Mouse (Mus musculus) embryonic facial prominence, embryonic 10.5 days (tissue): ENCODE measurements around the gene Ssr1. TPM values are rescaled to one million over a fixed set of nuclear protein-coding genes. Genes with fewer than 3 reads are reported as not detected.

ENCODE experiments used
- DNase-seq: peaks from one replicate; pipeline ENCODE4 v3.0.0-alpha.2; 2017; ENCODE audit warnings: low spot score
- H3K27ac ChIP-seq: fragments of 300-500 bp; sonication (generic); replicated peaks from 2 replicates; pipeline ENCODE4 v1.5.1; 2016; ENCODE audit warnings: mild to moderate bottlenecking
- H3K27me3 ChIP-seq: fragments of 300-500 bp; sonication (generic); replicated peaks from 2 replicates; pipeline ENCODE4 v1.6.1; 2016; ENCODE audit warnings: low read depth, mild to moderate bottlenecking; ENCODE audit not compliant: poor library complexity, severe bottlenecking
- H3K36me3 ChIP-seq: fragments of 300-500 bp; sonication (generic); replicated peaks from 2 replicates; pipeline ENCODE4 v1.6.1; 2016; ENCODE audit warnings: mild to moderate bottlenecking, moderate library complexity
- H3K4me1 ChIP-seq: fragments of 300-500 bp; sonication (generic); 2 replicates; pipeline ENCODE4 v1.6.1; 2016
- H3K4me3 ChIP-seq: fragments of 300-500 bp; sonication (generic); 2 replicates; pipeline ENCODE4 v1.5.1; 2016; ENCODE audit warnings: mild to moderate bottlenecking, moderate library complexity
- H3K9me3 ChIP-seq: fragments of 300-500 bp; sonication (generic); 2 replicates; pipeline ENCODE4 v1.6.1; 2016; ENCODE audit warnings: mild to moderate bottlenecking
- WGBS: fragments of 180-500 bp; shearing (Covaris S2); methylation state at CpG from one replicate; pipeline ENCODE4 v1.1.7; 2016; 5-methylcytosine and 5-hydroxymethylcytosine counted together
- polyA plus RNA-seq: library from polyadenylated mRNA; unstranded; fragments of >200 nt; fragmentation: Nextera tagmentation; extraction: Ambion mirVana; gene quantifications from 2 replicates; pipeline ENCODE4 v1.2.1, GENCODE M21; 2016

Gene Ssr1
- polyA plus RNA-seq, 1 experiment from 2014 or later: 110 TPM

- H3K9me3 ChIP-seq: no peaks in the 10 kb centered on the region
- H3K27ac ChIP-seq: no peak overlapping the region
- DNase-seq: no peak
- no peaks in the 10 kb centered on the region for H3K27me3 ChIP-seq
- no peak overlapping the region for H3K4me3 ChIP-seq
- WGBS: 88% methylated on average over 2 of the region's 2 CpGs
- peaks cover 44% of the 10 kb centered on the region for H3K36me3 ChIP-seq
- peaks cover 6% of the 10 kb centered on the region; the same call in 1 of the 2 replicates for H3K4me1 ChIP-seq
Measured at GRCm38 (mm10) chr13:37940167-37940566, 53.9 kb downstream of the Ssr1 start.

GRCm38 (mm10) chr13:37936351-37936750, 57.7 kb downstream of the Ssr1 start:
- no peak for DNase-seq
- H3K4me3 ChIP-seq: no peak overlapping the region
- H3K9me3 ChIP-seq: no peaks in the 10 kb centered on the region
- H3K4me1 ChIP-seq: no peaks in the 10 kb centered on the region
- 92% methylated on average over 3 of the region's 3 CpGs for WGBS
- no peak overlapping the region for H3K27ac ChIP-seq
- peaks cover 63% of the 10 kb centered on the region for H3K36me3 ChIP-seq
- H3K27me3 ChIP-seq: no peaks in the 10 kb centered on the region

- Histone ChIP-seq H3K9me3 (no peaks in the 10 kb centered on the region), H3K4me3 (no peak overlapping the region), H3K27ac (no peak overlapping the region), H3K36me3 (peaks cover 77% of the 10 kb centered on the region), H3K4me1 (no peaks in the 10 kb centered on the region), H3K27me3 (no peaks in the 10 kb centered on the region)
- WGBS: 90% methylated on average over 8 of the region's 8 CpGs
- DNase-seq: no peak
Measured at GRCm38 (mm10) chr13:37934920-37935319, 59.1 kb downstream of the Ssr1 start.

- H3K9me3 ChIP-seq: no peaks in the 10 kb centered on the region
- DNase-seq: no peak
- no peak overlapping the region for H3K27ac ChIP-seq
- WGBS: 81% methylated on average over 4 of the region's 4 CpGs
- no peaks in the 10 kb centered on the region for H3K4me1 ChIP-seq
- H3K4me3 ChIP-seq: no peak overlapping the region
- H3K36me3 ChIP-seq: peaks cover 83% of the 10 kb centered on the region
- H3K27me3 ChIP-seq: no peaks in the 10 kb centered on the region
Measured at GRCm38 (mm10) chr13:37934075-37934474, 59.9 kb downstream of the Ssr1 start.

- H3K27me3 ChIP-seq: no peaks in the 10 kb centered on the region
- peaks cover 77% of the 10 kb centered on the region for H3K36me3 ChIP-seq
- no peak overlapping the region for H3K27ac ChIP-seq
- DNase-seq: no peak
- H3K9me3 ChIP-seq: no peaks in the 10 kb centered on the region
- WGBS: 74% methylated on average over 27 of the region's 27 CpGs
- H3K4me1 ChIP-seq: no peaks in the 10 kb centered on the region
- H3K4me3 ChIP-seq: no peak overlapping the region
Measured at GRCm38 (mm10) chr13:37931210-37931922, 62.7 kb downstream of the Ssr1 start.

GRCm38 (mm10) chr13:37930621-37931020, 63.4 kb downstream of the Ssr1 start:
- H3K9me3 ChIP-seq: no peaks in the 10 kb centered on the region
- H3K4me1 ChIP-seq: no peaks in the 10 kb centered on the region
- no peak overlapping the region for H3K4me3 ChIP-seq
- no peaks in the 10 kb centered on the region for H3K27me3 ChIP-seq
- 93% methylated on average over 23 of the region's 23 CpGs for WGBS
- no peak overlapping the region for H3K27ac ChIP-seq
- DNase-seq: no peak
- H3K36me3 ChIP-seq: peaks cover 73% of the 10 kb centered on the region

- no peak overlapping the region for H3K27ac ChIP-seq
- H3K27me3 ChIP-seq: no peaks in the 10 kb centered on the region
- WGBS: 93% methylated on average over 13 of the region's 13 CpGs
- no peak overlapping the region for H3K4me3 ChIP-seq
- H3K36me3 ChIP-seq: peaks cover 69% of the 10 kb centered on the region
- no peak for DNase-seq
- no peaks in the 10 kb centered on the region for H3K9me3 ChIP-seq
- H3K4me1 ChIP-seq: no peaks in the 10 kb centered on the region
Measured at GRCm38 (mm10) chr13:37930091-37930490, 63.9 kb downstream of the Ssr1 start.

- Histone ChIP-seq H3K9me3 (no peaks in the 10 kb centered on the region), H3K36me3 (peaks cover 64% of the 10 kb centered on the region), H3K27me3 (no peaks in the 10 kb centered on the region), H3K27ac (no peak overlapping the region), H3K4me3 (no peak overlapping the region), H3K4me1 (no peaks in the 10 kb centered on the region)
- 92% methylated on average over 17 of the region's 17 CpGs for WGBS
- DNase-seq: no peak
Measured at GRCm38 (mm10) chr13:37929532-37929931, 64.5 kb downstream of the Ssr1 start.

GRCm38 (mm10) chr13:37926394-37926793, 67.6 kb downstream of the Ssr1 start:
- WGBS: 93% methylated on average over 3 of the region's 3 CpGs
- Histone ChIP-seq H3K9me3 (no peaks in the 10 kb centered on the region), H3K4me3 (no peak overlapping the region), H3K36me3 (peaks cover 43% of the 10 kb centered on the region), H3K27me3 (no peaks in the 10 kb centered on the region), H3K4me1 (no peaks in the 10 kb centered on the region), H3K27ac (no peak overlapping the region)
- DNase-seq: no peak

- peaks cover 28% of the 10 kb centered on the region for H3K36me3 ChIP-seq
- no peaks in the 10 kb centered on the region for H3K27me3 ChIP-seq
- no peak overlapping the region for H3K4me3 ChIP-seq
- H3K27ac ChIP-seq: no peak overlapping the region
- 79% methylated on average over 4 of the region's 4 CpGs for WGBS
- no peaks in the 10 kb centered on the region for H3K9me3 ChIP-seq
- DNase-seq: no peak
- no peaks in the 10 kb centered on the region for H3K4me1 ChIP-seq
Measured at GRCm38 (mm10) chr13:37924461-37924948, 69.5 kb downstream of the Ssr1 start.

GRCm38 (mm10) chr13:37923643-37924460, 70.2 kb downstream of the Ssr1 start:
- H3K27ac ChIP-seq: no peak overlapping the region
- no peaks in the 10 kb centered on the region for H3K27me3 ChIP-seq
- no peaks in the 10 kb centered on the region for H3K9me3 ChIP-seq
- 87% methylated on average over 10 of the region's 10 CpGs for WGBS
- H3K4me1 ChIP-seq: no peaks in the 10 kb centered on the region
- no peak for DNase-seq
- peaks cover 26% of the 10 kb centered on the region for H3K36me3 ChIP-seq
- H3K4me3 ChIP-seq: no peak overlapping the region

- Histone ChIP-seq H3K4me1 (no peaks in the 10 kb centered on the region), H3K27ac (no peak overlapping the region), H3K36me3 (peaks cover 26% of the 10 kb centered on the region), H3K9me3 (no peaks in the 10 kb centered on the region), H3K27me3 (no peaks in the 10 kb centered on the region), H3K4me3 (no peak overlapping the region)
- DNase-seq: no peak
- 89% methylated on average over 4 of the region's 4 CpGs for WGBS
Measured at GRCm38 (mm10) chr13:37923091-37923490, 70.9 kb downstream of the Ssr1 start.

- Histone ChIP-seq H3K27ac (no peak overlapping the region), H3K9me3 (no peaks in the 10 kb centered on the region), H3K27me3 (no peaks in the 10 kb centered on the region), H3K4me3 (no peak overlapping the region), H3K4me1 (no peaks in the 10 kb centered on the region), H3K36me3 (peaks cover 46% of the 10 kb centered on the region)
- 62% methylated on average over 2 of the region's 2 CpGs for WGBS
- DNase-seq: no peak
Measured at GRCm38 (mm10) chr13:37920727-37921126, 73.3 kb downstream of the Ssr1 start.
